ENCODE assay signal across 9 mouse cellular contexts in genomic region chrX:139562925-139563461, GRCm38 (mm10). TPM values are rescaled to one million over a fixed set of nuclear protein-coding genes. Genes with fewer than 3 reads are reported as not detected.
DNase-seq lines count a peak whose midpoint lies in the region; ATAC-seq and TF ChIP-seq lines count a peak whose summit lies in the region.
"Had no signal": no experiment of that assay in that cellular context is flagged by ENCODE, and none has a peak within 500 bp of the region (broad histone marks: within the 10 kb centered on the region; RNA-seq: fewer than 3 reads in every experiment).

TSS of gene Rnf128 (plus strand) at chrX:139563316.

- no peak within 1 kb of the TSS for H3K9ac ChIP-seq in ES-E14 (ENCODE audit: insufficient read depth, low read depth, low read length, poor library complexity, severe bottlenecking)
- no peak within 1 kb of the TSS for H3K9ac ChIP-seq in heart, embryonic 14.5 days (ENCODE audit: low read length)
- H3K9ac ChIP-seq in forebrain, postnatal 0 days, result no peak within 1 kb of the TSS
- H3K9ac ChIP-seq in hindbrain, embryonic 12.5 days, result no peak within 1 kb of the TSS
- H3K9ac ChIP-seq: limb, embryonic 15.5 days had no signal

- no peak for ATAC-seq in Patski
- ATAC-seq in heart, embryonic 14.5 days (ENCODE audit: insufficient number of reproducible peaks, insufficient read depth, low FRiP score, low read depth), result no peak
- no peak for ATAC-seq in forebrain, postnatal 0 days
- no peak for ATAC-seq in hindbrain, embryonic 12.5 days (ENCODE audit: low FRiP score)

- in situ Hi-C loops in ES-E14 (cut with MboI; ENCODE audit: low sequenced_read_pairs in 2 of 2, unreplicated experiment in 2 of 2), result no loop called here
- in situ Hi-C loops in Patski (cut with MboI; ENCODE audit: low pct_unique_long_range_greater_than_20kb), result no loop called here

- H3K27ac ChIP-seq in ES-E14 (ENCODE audit: insufficient read depth, low read depth, low read length, poor library complexity, severe bottlenecking), result no peak within 1 kb of the TSS
- H3K27ac ChIP-seq in heart, embryonic 14.5 days (replicated peaks in 1 of 2; ENCODE audit: control insufficient read depth in 1 of 2, insufficient read depth in 1 of 2, low read depth in 2 of 2, low read length in 2 of 2), result no peak within 1 kb of the TSS
- H3K27ac ChIP-seq in forebrain, postnatal 0 days (ENCODE audit: low read depth, low read length), result no peak within 1 kb of the TSS
- H3K27ac ChIP-seq in hindbrain, embryonic 12.5 days, result no peak within 1 kb of the TSS
- H3K27ac ChIP-seq: limb, embryonic 15.5 days had no signal

- no peaks in the 10 kb centered on the region for H3K4me1 ChIP-seq in ES-E14 (ENCODE audit: control insufficient read depth in 2 of 2, insufficient read depth in 2 of 2, low read length in 2 of 2, poor library complexity in 1 of 2)
- no peaks in the 10 kb centered on the region for H3K4me1 ChIP-seq in heart, embryonic 14.5 days (ENCODE audit: control insufficient read depth in 2 of 2, insufficient read depth in 2 of 2, low read length in 2 of 2)
- no peaks in the 10 kb centered on the region for H3K4me1 ChIP-seq in forebrain, postnatal 0 days (ENCODE audit: insufficient read depth)
- H3K4me1 ChIP-seq in hindbrain, embryonic 12.5 days, result no peaks in the 10 kb centered on the region
- H3K4me1 ChIP-seq: limb, embryonic 15.5 days had no signal

- CTCF ChIA-PET in Patski (lab: Charles Lee), result no interaction called here

- H3K4me2 ChIP-seq in heart, embryonic 14.5 days (ENCODE audit: low read length), result no peak within 1 kb of the TSS
- no peak within 1 kb of the TSS for H3K4me2 ChIP-seq in forebrain, postnatal 0 days (ENCODE audit: low read depth)
- no peak within 1 kb of the TSS for H3K4me2 ChIP-seq in hindbrain, embryonic 12.5 days (replicated peaks)
- H3K4me2 ChIP-seq: limb, embryonic 15.5 days had no signal

- peaks cover 44% of the 10 kb centered on the region for H3K27me3 ChIP-seq in Patski
- no peaks in the 10 kb centered on the region for H3K27me3 ChIP-seq in heart, embryonic 14.5 days (ENCODE audit: control insufficient read depth, insufficient read depth, low read length)
- H3K27me3 ChIP-seq in forebrain, postnatal 0 days (ENCODE audit: insufficient read depth, low read length), result no peaks in the 10 kb centered on the region
- no peaks in the 10 kb centered on the region; the same call in 1 of the 2 replicates for H3K27me3 ChIP-seq in hindbrain, embryonic 12.5 days
- H3K27me3 ChIP-seq: limb, embryonic 15.5 days had no signal

- 62% methylated on average over 8 of the region's 8 CpGs for WGBS in heart, embryonic 14.5 days
- 27% methylated on average over 8 of the region's 8 CpGs for WGBS in large intestine, adult 2 months
- WGBS in forebrain, postnatal 0 days, result 83% methylated on average over 8 of the region's 8 CpGs
- 73% methylated on average over 8 of the region's 8 CpGs for whole genome bisulfite sequencing in hindbrain, embryonic 12.5 days

- no peaks in the 10 kb centered on the region for H3K9me3 ChIP-seq in ES-E14 (ENCODE audit: control insufficient read depth, insufficient read depth, low read depth, low read length)
- H3K9me3 ChIP-seq in heart, embryonic 14.5 days (ENCODE audit: control insufficient read depth, low read length), result no peaks in the 10 kb centered on the region
- H3K9me3 ChIP-seq in forebrain, postnatal 0 days (ENCODE audit: low read length), result no peaks in the 10 kb centered on the region
- H3K9me3 ChIP-seq in hindbrain, embryonic 12.5 days (replicated peaks), result no peaks in the 10 kb centered on the region
- H3K9me3 ChIP-seq: limb, embryonic 15.5 days had no signal

- H3K36me3 ChIP-seq in ES-E14 (ENCODE audit: control insufficient read depth, insufficient read depth, low read length, poor library complexity, severe bottlenecking), result no peaks in the 10 kb centered on the region
- H3K36me3 ChIP-seq in heart, embryonic 14.5 days (ENCODE audit: control insufficient read depth, insufficient read depth, low read length), result no peaks in the 10 kb centered on the region
- no peaks in the 10 kb centered on the region for H3K36me3 ChIP-seq in forebrain, postnatal 0 days (ENCODE audit: insufficient read depth)
- H3K36me3 ChIP-seq in hindbrain, embryonic 12.5 days, result no peaks in the 10 kb centered on the region
- H3K36me3 ChIP-seq: limb, embryonic 15.5 days had no signal

- POLR2A ChIA-PET in Patski (lab: Charles Lee), result no interaction called here

- TF ChIP-seq CTCF in Patski (IDR thresholded peaks at IDR 0.05), result no peak
- TF ChIP-seq CTCF in forebrain, postnatal 0 days (IDR thresholded peaks at IDR 0.05; ENCODE audit: low read depth), result no peak

- DNase-seq in ES-E14 (ENCODE audit: low read depth, low spot score) (no peak), Patski (ENCODE audit: low read depth, low spot score) (no peak)
- no peak for DNase-seq in large intestine, adult 2 months (ENCODE audit: low read depth, low spot score)
- DNase-seq in T-cell, adult 2 months (ENCODE audit: low spot score), result no peak
- no peak for DNase-seq in forebrain, postnatal 0 days
- no peak for DNase-seq in cerebellum, adult 9-10 months

- H3K4me3 ChIP-seq in ES-E14 (ENCODE audit: insufficient read depth in 1 of 2, low read depth in 1 of 2, low read length in 2 of 2, poor library complexity in 1 of 2, severe bottlenecking in 1 of 2), result no peak within 1 kb of the TSS
- H3K4me3 ChIP-seq in heart, embryonic 14.5 days (ENCODE audit: control insufficient read depth in 1 of 2, insufficient read depth in 1 of 2, low read depth in 1 of 2, low read length in 2 of 2), result no peak within 1 kb of the TSS
- no peak within 1 kb of the TSS for H3K4me3 ChIP-seq in forebrain, postnatal 0 days (ENCODE audit: low read depth, low read length)
- H3K4me3 ChIP-seq in hindbrain, embryonic 12.5 days, result no peak within 1 kb of the TSS
- H3K4me3 ChIP-seq: limb, embryonic 15.5 days had no signal

TF ChIP-seq in ES-E14, 5 proteins besides CTCF, POLR2A, EP300 and RAD21:
- TF ChIP-seq ZNF384 (IDR thresholded peaks at IDR 0.05; ENCODE audit: low read depth, low read length) (no peak), ZC3H11A (IDR thresholded peaks at IDR 0.05; ENCODE audit: borderline replicate concordance, low read depth, low read length) (no peak), MAFK (IDR thresholded peaks at IDR 0.05; ENCODE audit: insufficient read depth, low read depth, low read length) (no peak), HCFC1 (IDR thresholded peaks at IDR 0.05; ENCODE audit: borderline replicate concordance, insufficient read depth, low read length) (no peak), CHD2 (IDR thresholded peaks at IDR 0.05; ENCODE audit: low read depth, low read length) (no peak)
TF ChIP-seq in ES-E14: peak in this region for 0.

RNA-seq across cellular contexts. Expression of gene Rnf128, which starts in this region (rescaled TPM):
- 23.3 and 42.1 TPM in 2 replicates for total RNA-seq in ES-E14 (2012; rRNA removed)
- 54.2 TPM for polyA plus RNA-seq in Patski (2021)
- 34.3 and 37.0 TPM in 2 replicates for polyA plus RNA-seq in heart, embryonic 14.5 days (2014; fragmentation: Nextera tagmentation; extraction: Ambion mirVana)
- polyA plus RNA-seq in large intestine, adult 2 months (2012; rRNA removed), result 30.0 and 59.9 TPM in 2 replicates
- 5.2 and 7.2 TPM in 2 replicates for total RNA-seq in forebrain, postnatal 0 days (2014; rRNA removed)
- polyA plus RNA-seq in forebrain, postnatal 0 days (2015; fragmentation: Nextera tagmentation; extraction: Ambion mirVana), result 4.9 and 6.6 TPM in 2 replicates
- 2.5 and 2.9 TPM in 2 replicates for polyA plus RNA-seq in hindbrain, embryonic 12.5 days (2016; fragmentation: Nextera tagmentation; extraction: Ambion mirVana)
